Mouse (Mus musculus) forebrain, postnatal 0 days (tissue): Measurements from ENCODE around the gene Gm10382. TPM values are rescaled to one million over a fixed set of nuclear protein-coding genes. Genes with fewer than 3 reads are reported as not detected.

Source experiments
- ATAC-seq: fragments of 200-750 bp; cut with Nextera tagmentation; 2 replicates; pipeline ENCODE4 v1.8.0; 2017; ENCODE audit warnings: mild to moderate bottlenecking, moderate library complexity
- DNase-seq: peaks from one replicate; pipeline ENCODE4 v3.0.0-alpha.2; 2015
- H3K27ac ChIP-seq: fragments of 300-500 bp; sonication (generic); 2 replicates; pipeline ENCODE4 v1.5.1; 2014; ENCODE audit warnings: low read depth, mild to moderate bottlenecking, antibody characterized with exemption, low read length, moderate library complexity, mixed read lengths
- H3K27me3 ChIP-seq: fragments of 300-500 bp; sonication (generic); 2 replicates; pipeline ENCODE4 v1.6.1; 2014; ENCODE audit warnings: mild to moderate bottlenecking, low read length, mixed read lengths; ENCODE audit not compliant: insufficient read depth
- H3K36me3 ChIP-seq: fragments of 300-500 bp; sonication (generic); 2 replicates; pipeline ENCODE4 v1.6.1; 2014; ENCODE audit warnings: mild to moderate bottlenecking, moderate library complexity; ENCODE audit not compliant: insufficient read depth
- H3K4me1 ChIP-seq: fragments of 300-500 bp; sonication (generic); 2 replicates; pipeline ENCODE4 v1.6.1; 2014; ENCODE audit warnings: antibody characterized with exemption; ENCODE audit not compliant: insufficient read depth
- H3K4me2 ChIP-seq: fragments of 300-500 bp; sonication (generic); 2 replicates; pipeline ENCODE4 v1.6.1; 2014; ENCODE audit warnings: low read depth, mild to moderate bottlenecking, moderate library complexity
- H3K4me3 ChIP-seq: fragments of 300-500 bp; sonication (generic); 2 replicates; pipeline ENCODE4 v1.5.1; 2014; ENCODE audit warnings: low read depth, low read length, mixed read lengths
- H3K9ac ChIP-seq: fragments of 300-500 bp; sonication (generic); 2 replicates; pipeline ENCODE4 v1.6.1; 2014; ENCODE audit warnings: mild to moderate bottlenecking
- H3K9me3 ChIP-seq: fragments of 300-500 bp; sonication (generic); 2 replicates; pipeline ENCODE4 v1.6.1; 2016; ENCODE audit warnings: low read length
- CTCF ChIP-seq: sonication (generic); IDR thresholded peaks from 2 replicates; pipeline ENCODE4 v1.5.1; 2016; ENCODE audit warnings: antibody characterized with exemption, control low read depth, low read depth
- WGBS: fragments of 180-500 bp; shearing (Covaris S2); extraction: QIAGEN DNeasy Blood & Tissue Kit; methylation state at CpG from one replicate; pipeline ENCODE4 v1.1.7; 2014; 5-methylcytosine and 5-hydroxymethylcytosine counted together
- polyA plus RNA-seq: library from polyadenylated mRNA; unstranded; fragments of >200 nt; fragmentation: Nextera tagmentation; extraction: Ambion mirVana; gene quantifications from 2 replicates; pipeline ENCODE4 v1.2.1, GENCODE M21; 2015
- total RNA-seq: library from RNA; depleted of rRNA; stranded (reverse); fragments of >200 nt; gene quantifications from 2 replicates; pipeline ENCODE4 v1.2.3, GENCODE M21; 2014

Gene Gm10382
- total and polyA plus RNA-seq, 2 experiments from 2014 or later, result 0.25 to 1.00 TPM

- Histone ChIP-seq H3K4me3 (no peak overlapping the region), H3K4me1 (no peaks in the 10 kb centered on the region), H3K9me3 (no peaks in the 10 kb centered on the region), H3K36me3 (no peaks in the 10 kb centered on the region), H3K27me3 (no peaks in the 10 kb centered on the region), H3K27ac (no peak overlapping the region), H3K4me2 (no peak overlapping the region), H3K9ac (no peak overlapping the region)
- DNase-seq (peak; percentile 82), ATAC-seq (peak; percentile 42)
- peak; percentile 88 for TF ChIP-seq CTCF
- 1% methylated on average over 4 of the region's 4 CpGs for WGBS
These were observed 20.6 kb upstream of the Gm10382 start for GRCm38 (mm10) chr5:125368568-125368967.

- ATAC-seq (no peak), DNase-seq (no peak)
- Histone ChIP-seq H3K36me3 (no peaks in the 10 kb centered on the region), H3K4me1 (no peaks in the 10 kb centered on the region), H3K9ac (no peak overlapping the region), H3K27ac (no peak overlapping the region), H3K4me3 (no peak overlapping the region), H3K27me3 (no peaks in the 10 kb centered on the region), H3K4me2 (no peak overlapping the region), H3K9me3 (no peaks in the 10 kb centered on the region)
- TF ChIP-seq CTCF, result peak; percentile 30
- WGBS, result 82% methylated on average over 7 of the region's 7 CpGs
These were observed 18.0 kb upstream of the Gm10382 start for GRCm38 (mm10) chr5:125370950-125371693.

GRCm38 (mm10) chr5:125372027-125372426 lies 17.1 kb upstream of the Gm10382 start:
- Histone ChIP-seq H3K9ac (no peak overlapping the region), H3K36me3 (no peaks in the 10 kb centered on the region), H3K4me2 (no peak overlapping the region), H3K27me3 (no peaks in the 10 kb centered on the region), H3K4me1 (no peaks in the 10 kb centered on the region), H3K9me3 (no peaks in the 10 kb centered on the region), H3K27ac (no peak overlapping the region), H3K4me3 (no peak overlapping the region)
- WGBS, result 90% methylated on average over 4 of the region's 4 CpGs
- TF ChIP-seq CTCF, result no peak
- ATAC-seq, result no peak
- no peak for DNase-seq

DNA sequence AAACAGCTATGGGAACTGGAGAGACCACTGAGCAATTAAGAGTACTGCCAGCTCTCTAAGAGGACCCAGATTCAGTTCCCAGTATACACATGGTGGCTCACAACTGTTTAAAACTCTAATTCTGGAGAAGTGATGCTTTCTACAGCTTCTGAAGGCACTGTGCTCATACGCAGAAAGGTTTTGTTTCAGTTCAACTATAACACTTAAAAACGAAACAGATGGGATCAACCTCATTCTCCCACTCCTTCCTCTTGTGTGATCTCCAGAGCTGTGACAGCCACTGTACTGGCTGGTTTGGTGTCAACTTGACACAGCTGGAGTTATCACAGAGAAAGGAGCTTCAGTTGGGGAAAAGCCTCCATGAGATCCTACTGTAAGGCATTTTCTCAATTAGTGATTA lies 13.3 kb upstream of the Gm10382 start:
- Histone ChIP-seq H3K27ac (no peak overlapping the region), H3K4me2 (no peak overlapping the region), H3K36me3 (no peaks in the 10 kb centered on the region), H3K9ac (no peak overlapping the region), H3K4me1 (no peaks in the 10 kb centered on the region), H3K9me3 (no peaks in the 10 kb centered on the region), H3K27me3 (no peaks in the 10 kb centered on the region), H3K4me3 (no peak overlapping the region)
- TF ChIP-seq CTCF, result no peak
- no peak for DNase-seq
- 87% methylated on average over 2 of the region's 2 CpGs for whole genome bisulfite sequencing
- ATAC-seq, result no peak

DNA sequence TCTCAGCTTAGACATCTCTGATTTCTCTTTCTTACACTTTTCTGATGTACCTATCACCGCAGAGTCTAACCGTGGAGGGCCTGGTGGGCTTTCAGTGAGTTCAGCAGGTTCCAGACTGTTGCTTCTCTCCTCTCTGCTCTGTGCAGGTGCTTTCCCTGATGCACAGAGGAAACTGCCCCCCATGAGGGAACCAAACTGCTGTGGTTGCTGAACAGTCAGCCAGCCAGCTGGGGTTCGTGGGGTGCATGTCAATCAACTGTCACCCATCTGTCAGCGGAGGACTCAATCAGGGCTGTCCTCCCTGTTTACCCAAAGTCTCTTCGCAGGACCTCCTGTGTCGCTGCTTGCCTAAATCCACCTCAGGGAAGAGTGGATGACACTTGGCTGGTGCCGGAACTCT lies 11.9 kb upstream of the Gm10382 start:
- TF ChIP-seq CTCF, result no peak
- Histone ChIP-seq H3K4me2 (no peak overlapping the region), H3K27me3 (no peaks in the 10 kb centered on the region), H3K4me3 (no peak overlapping the region), H3K4me1 (no peaks in the 10 kb centered on the region), H3K9me3 (no peaks in the 10 kb centered on the region), H3K27ac (no peak overlapping the region), H3K9ac (no peak overlapping the region), H3K36me3 (no peaks in the 10 kb centered on the region)
- WGBS, result 71% methylated on average over 7 of the region's 7 CpGs
- ATAC-seq (no peak), DNase-seq (no peak)

DNA sequence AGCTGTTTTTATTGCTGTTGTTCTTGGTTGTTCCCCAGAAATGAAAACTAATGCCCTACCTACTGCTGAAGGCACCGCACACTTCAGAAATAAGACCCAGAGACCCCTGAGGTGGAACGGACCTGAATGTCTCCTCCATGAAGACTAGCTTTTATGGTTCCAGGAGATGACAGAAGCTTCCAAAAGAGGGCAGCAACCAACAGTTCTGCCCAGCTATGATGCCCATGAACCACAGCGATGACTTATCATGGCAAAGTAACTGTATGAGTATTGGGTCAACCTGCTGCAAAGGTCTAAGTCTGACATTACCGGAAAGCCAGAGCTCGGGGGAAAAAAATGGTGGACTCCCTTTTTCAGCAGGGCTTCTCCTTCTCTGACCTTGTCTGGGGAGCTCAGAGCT lies 10.2 kb upstream of the Gm10382 start:
- no peak for ATAC-seq
- Histone ChIP-seq H3K4me3 (no peak overlapping the region), H3K27me3 (no peaks in the 10 kb centered on the region), H3K4me2 (no peak overlapping the region), H3K9ac (no peak overlapping the region), H3K36me3 (no peaks in the 10 kb centered on the region), H3K9me3 (no peaks in the 10 kb centered on the region), H3K4me1 (no peaks in the 10 kb centered on the region), H3K27ac (no peak overlapping the region)
- DNase-seq, result no peak
- no peak for TF ChIP-seq CTCF
- WGBS, result 73% methylated on average over 5 of the region's 5 CpGs

DNA sequence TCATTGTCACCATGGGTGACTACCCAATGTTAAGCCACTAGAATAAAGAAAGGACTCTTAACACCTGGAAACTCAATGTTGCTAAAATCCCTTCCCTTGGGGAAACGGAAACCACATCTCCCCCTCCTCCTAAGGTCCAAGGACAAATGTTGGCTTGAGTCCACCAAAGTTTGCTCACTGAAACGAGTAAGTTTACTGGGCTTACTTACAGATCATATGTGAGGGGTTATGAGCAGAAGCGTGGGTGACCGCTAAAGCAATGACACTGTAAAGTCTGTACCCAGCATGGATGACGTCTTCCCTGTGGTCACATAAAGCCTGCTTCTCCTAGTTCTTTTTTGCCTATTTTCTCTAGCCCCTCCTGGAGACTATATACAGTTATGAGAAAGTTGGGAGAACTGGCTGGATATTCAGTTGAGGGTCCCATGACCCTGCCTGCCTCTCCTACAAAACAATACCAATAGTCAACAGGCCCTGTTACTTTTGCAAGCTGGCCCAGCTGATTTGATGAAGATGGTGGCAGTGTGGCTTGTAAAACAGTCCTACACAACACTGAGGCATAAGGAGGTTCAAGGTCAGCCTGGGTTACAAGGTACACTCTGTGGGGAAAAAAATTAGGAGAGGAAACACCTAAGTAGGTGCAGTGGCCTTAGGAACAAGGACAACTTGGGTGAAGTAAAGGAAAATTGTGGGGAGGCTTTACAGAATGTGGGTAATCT lies 7.0 kb upstream of the Gm10382 start:
- Histone ChIP-seq H3K27ac (no peak overlapping the region), H3K9ac (no peak overlapping the region), H3K4me3 (no peak overlapping the region), H3K36me3 (peaks cover 16% of the 10 kb centered on the region), H3K4me1 (no peaks in the 10 kb centered on the region), H3K4me2 (no peak overlapping the region), H3K27me3 (no peaks in the 10 kb centered on the region), H3K9me3 (no peaks in the 10 kb centered on the region)
- TF ChIP-seq CTCF, result no peak
- WGBS, result 73% methylated on average over 5 of the region's 5 CpGs
- DNase-seq, result no peak
- no peak for ATAC-seq
